Mouse (Mus musculus) CD4-positive, CD25-positive, alpha-beta regulatory T cell, adult 4 months (primary cell): Measurements from ENCODE around the gene Lsm4. TPM values are rescaled to one million over a fixed set of nuclear protein-coding genes. Genes with fewer than 3 reads are reported as not detected.

Experiments used
- ATAC-seq: one replicate; pipeline ENCODE4 v1.8.0; 2017
- polyA plus RNA-seq, 2 experiments: library from polyadenylated mRNA; unstranded; fragments of 100-300 nt; shearing (Covaris generic); gene quantifications; one replicate each; pipeline ENCODE4 v1.2.1; 2017

The Lsm4 gene
- 10 to 100 TPM; 86.8 to 94.5 TPM for polyA plus RNA-seq

DNA sequence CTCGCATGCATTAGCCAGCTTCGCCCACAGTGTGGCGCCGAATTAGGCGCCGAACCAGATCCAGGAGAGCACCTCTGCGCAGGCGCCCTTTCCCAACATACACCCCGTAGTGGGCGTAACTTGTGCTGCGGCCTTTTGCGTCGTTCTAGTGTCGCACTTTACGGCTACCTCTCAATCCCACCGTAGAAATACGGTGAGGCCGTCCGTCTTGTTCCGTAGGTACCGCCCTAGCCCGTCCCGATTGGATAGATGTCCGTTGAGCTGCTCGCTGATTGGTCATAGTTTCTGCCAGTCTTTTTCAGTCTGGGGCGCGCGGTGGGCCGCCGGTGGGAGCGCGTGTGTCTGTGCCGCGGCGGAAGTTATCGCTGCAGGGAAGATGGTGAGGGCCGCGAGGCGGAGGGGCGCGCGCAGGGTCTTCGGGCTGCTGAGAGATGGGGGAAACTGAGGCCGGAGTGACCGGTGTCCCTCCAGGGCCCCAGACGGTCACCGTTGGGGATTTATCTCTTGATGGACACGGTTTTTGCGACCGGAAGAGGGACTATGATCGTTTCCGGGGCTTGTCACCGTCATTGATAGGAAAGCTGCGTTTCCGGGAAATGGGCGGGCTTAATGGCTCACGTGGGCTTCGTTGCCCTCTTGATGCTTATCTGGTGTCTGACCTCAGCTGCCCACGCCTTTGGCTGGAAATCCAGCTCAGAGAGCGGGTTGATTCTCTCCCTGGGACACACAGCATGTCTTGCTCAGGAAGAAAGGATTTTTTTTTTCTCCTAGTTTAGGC, at the start of gene Lsm4:
TSS of gene Lsm4 (plus strand) at position 170 of the 778 bp plus-strand sequence.
- peak; percentile 90 for ATAC-seq

DNA sequence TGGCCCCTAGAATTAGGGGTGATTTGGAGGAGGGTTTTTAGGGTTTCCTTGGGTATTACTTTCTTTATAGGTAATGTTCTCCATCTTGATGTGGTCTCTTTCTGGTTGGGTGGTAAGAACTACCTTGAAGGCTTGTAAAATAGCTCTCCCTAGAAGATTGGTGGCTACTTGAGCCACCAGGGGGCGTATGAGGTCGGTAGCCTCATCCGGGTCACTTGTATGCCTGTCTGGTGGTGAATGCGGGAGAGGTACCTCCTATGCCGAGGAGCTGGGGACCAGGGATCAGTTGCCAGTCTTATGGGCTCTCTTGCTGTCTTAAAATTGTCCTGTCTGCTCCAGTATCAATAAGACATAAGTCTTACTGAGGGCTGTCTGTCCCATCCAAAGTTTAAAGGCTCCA, 47.9 kb upstream of the Lsm4 start:
- ATAC-seq, result peak; percentile 25

DNA sequence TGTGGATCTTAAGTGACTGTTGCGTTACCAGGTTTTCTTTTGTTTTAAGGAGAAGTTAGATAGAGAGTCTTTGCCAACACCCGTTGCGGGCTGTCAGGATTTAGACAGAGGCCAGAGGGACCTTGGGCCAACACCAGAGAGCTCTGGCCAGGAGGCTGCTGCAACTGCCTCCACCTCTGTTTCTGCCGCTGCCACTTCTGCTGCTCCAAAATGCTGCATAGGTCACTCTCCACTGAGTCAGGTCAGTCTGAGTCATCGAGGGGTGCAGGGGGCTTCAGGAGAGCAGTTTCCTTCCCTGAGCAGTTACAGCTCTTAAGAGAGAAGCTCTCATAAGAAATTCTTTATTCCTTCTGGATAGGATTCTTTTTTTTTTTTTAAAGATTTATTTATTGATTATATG, 46.0 kb upstream of the Lsm4 start:
- ATAC-seq, result no peak

DNA sequence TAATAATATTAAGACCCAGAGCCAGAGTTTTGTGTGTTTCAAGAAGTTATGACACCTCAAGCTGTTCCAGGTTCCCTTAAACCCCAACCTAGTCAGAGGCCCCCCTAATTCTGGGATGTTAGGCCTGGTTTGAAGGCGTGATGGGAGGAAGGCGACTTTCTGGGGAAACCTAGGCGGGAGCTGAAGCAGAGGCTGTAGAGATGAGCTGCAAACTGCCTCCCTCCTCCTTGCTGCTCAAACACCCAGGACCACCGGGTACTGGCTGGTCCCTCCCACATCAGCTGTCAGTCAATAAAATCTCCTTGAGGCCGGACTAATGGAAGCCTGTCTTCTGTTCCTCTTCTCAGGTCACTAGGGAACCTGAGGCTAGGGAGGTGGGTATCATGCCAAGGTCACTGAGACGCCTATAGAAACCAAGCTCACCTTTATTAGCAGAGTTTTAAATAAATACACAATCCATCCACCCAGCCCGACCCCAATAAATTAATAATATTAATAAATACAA, 44.0 kb upstream of the Lsm4 start:
- ATAC-seq, result no peak

DNA sequence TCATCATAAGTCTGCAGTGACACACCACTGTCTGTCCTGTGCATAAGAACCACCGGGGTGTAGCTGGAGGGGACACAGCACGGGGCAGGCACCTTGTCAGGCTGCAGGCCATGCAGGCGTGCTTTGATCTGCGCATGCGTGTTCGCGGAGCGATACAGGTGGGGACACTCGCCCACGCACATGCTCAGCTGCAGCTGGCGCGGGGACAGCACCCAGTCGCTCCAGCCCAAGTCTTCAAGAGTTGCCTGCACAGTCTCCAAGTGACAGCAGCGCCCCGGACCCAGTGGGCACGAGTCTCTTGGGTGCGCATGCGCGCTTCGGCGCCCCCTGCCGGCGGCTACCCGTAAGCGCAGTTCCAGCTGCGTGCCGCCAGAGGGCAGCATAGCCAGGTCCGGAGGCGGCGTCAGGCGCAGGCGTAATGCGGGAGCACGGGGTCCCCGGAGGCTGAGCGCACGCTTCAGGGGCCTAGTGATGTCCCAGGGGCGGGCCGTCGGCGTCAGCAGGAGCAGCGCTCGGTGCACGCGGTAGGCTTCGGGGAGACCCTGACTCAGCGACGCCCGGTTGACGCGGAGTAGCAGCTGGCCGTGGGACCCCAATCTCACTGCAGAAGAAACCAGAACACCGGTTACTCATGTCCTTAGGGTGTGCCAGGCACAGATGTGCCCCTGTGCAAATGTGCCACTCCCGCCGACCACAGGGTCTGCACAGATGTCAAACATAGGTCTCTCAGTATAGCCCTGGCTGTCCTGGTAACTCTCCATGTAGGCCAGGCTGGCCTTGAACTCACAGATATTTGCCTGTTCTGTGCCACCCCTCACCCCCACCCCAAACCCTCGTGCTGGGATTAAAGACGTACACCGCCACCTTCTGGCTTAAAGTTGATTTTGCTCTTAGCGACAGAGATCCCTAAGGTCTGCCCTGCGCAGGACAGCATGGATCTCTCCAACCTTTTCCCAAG, 43.2 kb upstream of the Lsm4 start:
- ATAC-seq, result peak; percentile 83

DNA sequence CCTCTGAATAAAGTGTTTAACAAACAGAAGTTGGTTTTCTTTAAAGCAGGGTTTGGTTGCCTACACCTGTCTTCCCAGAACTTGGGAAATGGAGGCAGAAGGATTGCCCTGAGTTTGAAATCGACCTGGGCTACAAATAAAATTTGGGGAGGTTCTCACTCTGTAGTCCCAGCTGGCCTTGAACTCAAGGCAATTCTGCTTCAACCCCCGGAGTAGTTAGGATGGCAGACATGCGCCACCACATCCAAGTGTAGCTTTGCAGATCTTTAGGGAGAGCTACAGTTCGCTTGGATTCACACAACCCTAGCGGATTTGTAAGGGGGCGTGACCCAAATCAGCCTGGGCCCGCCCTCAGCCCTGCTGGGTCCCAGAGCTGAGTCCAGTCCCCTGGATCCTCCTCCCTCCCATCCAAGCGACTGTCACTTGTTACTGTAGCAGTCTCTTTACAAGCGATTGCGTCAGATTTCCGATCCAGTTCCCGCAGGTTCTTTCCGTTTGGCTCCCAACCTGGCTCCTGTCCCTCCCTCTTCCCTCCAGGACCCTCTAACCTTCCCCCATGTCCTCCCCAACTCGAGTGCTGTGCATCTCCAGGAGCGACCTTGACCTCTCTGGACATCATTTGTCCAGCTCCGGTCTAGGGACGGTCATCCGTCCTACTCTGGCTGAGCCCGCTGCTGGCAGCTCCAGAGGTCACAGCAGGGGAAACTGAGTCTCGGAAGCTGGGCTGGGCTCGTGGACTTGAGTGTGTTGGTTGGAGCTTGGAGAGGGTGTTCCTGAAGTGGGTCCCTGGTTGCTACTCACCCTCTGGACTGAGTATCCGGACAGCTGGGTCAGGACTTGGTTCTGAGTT, 42.3 kb upstream of the Lsm4 start:
- no peak for ATAC-seq

DNA sequence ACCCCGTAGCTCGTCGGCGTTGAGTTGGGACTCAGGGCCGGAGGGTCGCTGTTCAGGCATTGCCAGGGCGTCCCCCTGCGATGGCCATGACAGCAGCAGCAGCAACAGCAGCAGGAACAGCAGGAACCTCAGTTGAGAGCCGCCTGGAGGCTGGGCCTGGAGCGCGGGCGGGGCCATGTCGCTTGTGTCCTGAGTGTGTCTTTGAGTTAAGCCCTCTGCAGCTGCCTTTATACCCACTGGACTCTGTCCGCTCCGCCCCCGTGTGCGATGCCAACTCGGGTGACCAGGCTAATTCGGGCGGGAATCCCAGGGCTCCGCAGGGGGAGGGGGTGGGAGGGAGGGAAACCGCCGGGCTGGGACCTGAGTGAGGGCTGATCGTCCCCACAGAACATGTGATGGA, 41.6 kb upstream of the Lsm4 start:
- no peak for ATAC-seq

DNA sequence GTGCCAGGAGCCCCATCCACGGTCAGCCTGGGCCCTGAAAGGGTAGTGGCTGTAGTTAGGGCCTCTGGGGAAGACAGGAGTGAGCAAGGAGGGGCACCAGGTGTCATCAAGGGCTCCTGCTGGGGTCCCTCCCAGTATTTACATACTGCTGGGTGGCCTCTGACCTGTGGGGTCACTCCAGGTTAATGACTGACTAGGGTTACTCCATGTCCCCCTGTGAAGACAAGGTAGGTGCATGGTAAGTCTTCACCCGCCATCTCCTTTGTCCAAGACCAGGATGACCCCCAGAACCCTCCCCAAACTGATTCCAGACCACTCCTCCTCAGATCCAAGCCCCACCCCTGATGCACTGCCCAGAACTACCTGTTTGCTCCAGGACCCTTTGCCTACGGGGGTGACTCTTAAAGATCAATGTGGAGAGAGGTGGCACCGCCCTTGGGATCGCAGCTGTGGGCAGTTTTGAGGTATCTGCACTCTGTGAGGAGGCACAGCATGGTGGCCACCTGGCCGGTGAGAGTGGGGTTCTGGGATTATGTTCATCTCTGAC, 40.6 kb upstream of the Lsm4 start, which contains the start of gene Gdf15:
TSS of gene Gdf15 (minus strand) at position 111 of the 547 bp plus-strand sequence.
- ATAC-seq, result no peak

DNA sequence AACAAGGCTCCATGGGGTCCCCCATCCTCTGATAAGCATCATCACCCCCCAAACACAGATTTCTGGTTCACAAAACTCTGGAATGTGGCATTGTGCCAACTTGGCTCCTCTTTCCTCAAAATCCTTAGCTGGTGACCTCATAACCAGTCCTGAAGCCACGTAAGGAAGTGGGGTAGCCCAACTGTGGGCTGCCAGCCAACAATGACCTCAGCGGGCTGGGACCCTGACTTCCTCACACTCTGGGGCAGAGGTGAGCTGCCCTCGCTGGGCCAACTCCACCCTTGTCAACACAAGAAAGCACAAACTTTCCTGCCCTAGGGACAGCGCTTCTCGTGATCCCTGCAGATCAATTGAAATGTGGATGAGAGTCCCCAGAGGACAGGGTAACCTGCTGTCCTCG, 39.0 kb upstream of the Lsm4 start:
- no peak for ATAC-seq

DNA sequence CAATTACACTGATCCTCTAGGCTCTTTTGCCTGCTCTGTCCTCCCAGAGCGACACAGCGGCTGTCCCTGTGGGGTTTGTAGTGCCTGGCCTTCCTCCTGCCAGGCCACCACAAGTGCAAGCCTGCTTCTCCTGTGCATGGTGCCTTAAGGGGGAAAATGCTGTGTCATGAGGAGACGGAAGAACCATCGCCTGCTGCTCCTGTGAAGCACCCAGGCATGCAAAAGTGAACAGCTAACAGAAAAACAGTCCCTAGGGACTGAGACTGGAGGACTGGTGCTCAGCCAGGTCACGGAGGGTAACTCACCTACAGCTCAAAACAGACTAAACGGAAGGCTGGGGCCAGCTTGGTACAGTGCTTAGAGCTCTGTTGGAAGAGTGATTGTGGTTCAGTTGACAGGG, 37.5 kb upstream of the Lsm4 start:
- no peak for ATAC-seq

DNA sequence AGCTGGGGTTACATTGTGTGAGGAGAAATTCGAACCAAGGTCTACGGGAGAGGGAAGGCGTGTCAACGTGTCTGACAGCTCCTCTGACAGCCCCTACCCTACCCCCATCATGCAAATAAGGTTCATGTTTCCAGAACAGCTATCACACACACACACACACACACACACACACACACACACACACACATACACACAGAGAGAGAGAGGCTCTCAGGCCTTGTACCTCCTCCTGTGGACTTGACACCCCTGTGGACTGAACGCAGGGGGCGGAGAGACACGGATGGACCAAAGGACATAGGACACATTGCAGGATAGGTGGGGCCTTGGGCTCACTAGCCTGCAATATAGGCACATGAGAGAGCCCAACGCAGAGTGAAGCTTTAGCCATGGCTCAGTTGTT, 36.2 kb upstream of the Lsm4 start:
- no peak for ATAC-seq

DNA sequence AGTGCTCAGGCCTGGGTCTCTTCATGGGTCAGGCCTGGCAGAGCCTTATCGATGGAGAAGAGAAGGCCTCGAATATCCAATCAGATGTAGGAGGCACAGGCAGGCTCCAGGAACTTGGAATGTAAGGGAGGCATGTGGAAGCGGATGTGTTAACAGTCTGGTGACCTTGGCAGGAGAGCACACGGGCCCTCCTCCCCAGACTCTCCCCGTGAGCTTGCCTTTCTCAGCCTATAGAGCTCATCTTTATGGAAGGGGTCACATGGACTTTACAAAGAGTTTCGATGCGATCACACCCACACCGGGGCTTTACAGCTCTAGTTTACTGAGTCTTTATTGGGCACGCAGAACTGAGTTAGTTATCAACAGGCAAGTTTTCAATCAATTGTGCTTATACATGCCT, 34.3 kb upstream of the Lsm4 start:
- no peak for ATAC-seq

DNA sequence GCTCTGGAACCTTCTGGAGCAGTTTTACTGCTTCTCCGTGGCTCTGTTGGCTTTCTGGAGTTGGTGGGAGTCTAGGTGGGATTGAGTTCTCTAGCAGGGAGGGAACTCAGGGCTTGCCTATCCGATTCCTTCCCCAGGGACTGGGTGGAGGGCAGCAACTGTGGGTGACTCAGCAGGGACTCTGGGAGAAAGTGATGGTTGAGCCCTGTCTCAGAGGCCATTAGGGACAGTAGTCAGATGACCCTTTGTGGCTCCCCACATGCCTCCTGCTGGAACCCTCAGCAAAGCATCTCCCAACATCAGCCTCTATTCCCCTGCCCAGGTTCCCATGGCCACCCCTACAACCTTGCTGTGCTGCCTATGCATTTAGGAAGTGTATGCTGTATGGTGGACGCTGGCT, 30.0 kb upstream of the Lsm4 start:
- no peak for ATAC-seq

DNA sequence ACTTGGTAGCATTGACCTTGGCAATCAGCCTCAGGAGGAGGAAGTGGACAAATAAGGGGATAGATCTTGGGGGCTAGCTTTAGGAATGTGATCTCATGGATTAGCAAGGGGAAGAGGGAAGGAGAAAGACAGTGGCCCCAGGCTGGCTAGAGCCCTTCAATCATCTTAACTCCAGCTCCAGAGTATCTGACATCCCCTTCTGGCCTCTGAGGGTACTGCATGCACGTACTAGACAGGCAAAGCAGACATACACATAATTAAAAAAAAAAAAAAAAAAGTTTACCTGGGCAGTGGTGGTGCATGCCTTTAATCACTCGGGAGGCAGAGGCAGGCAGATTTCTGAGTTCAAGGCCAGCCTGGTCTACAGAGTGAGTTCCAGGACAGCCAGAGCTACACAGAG, 29.0 kb upstream of the Lsm4 start:
- no peak for ATAC-seq

DNA sequence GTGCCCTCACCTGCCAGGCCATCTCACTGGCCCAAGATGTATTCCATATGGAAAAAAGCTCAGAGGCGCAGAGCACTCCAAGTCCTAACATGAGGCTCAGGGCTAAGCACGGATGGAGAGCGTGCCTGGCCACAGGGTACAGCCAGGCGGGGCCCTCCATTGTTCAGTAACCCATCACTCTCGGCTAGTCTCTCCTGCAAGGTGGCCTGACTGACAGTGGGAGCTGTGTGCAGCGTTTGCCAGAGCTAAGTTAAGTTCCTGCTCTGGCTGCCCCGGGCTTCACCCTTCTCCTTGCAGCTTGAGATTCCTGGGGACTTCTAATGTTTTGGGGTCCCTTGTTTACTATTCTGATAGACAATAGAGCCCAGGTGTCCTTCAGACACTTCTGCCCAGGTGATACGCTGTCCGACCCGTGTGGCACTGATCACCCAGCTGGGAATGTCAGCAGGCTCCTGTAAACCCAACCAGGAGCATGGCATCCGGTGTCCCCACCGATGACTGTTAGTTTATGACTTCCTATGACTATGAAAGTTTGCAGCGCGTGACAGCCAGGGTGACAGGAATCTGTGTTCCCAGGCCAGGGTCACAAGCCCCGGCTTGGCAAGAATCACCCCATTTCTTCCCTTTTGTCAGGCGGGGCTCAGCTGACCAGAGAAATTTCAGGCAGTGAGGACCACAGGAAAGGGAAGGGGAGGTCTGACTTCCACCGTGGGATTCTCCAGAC, 27.4 kb upstream of the Lsm4 start:
- no peak for ATAC-seq

DNA sequence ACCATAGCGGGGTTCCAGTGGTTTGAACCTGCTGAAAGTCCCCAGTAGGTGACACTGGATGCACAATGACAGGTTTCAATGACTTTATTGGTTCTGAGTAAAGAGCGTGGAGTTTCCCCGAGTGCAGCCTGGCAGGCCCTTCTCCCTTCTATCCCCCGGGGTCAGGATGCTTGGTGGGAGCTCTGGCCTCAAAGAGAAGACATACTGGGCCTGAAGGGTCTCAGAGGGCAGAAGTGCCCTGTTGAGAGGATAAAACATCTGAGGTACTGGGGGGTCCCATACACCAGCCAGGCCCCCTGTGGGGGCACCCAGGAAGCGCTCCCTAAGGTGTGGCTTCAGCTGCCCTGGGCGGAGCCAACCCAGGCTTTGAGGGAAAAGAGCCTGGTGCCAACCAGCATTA, 26.7 kb upstream of the Lsm4 start:
- ATAC-seq, result no peak

DNA sequence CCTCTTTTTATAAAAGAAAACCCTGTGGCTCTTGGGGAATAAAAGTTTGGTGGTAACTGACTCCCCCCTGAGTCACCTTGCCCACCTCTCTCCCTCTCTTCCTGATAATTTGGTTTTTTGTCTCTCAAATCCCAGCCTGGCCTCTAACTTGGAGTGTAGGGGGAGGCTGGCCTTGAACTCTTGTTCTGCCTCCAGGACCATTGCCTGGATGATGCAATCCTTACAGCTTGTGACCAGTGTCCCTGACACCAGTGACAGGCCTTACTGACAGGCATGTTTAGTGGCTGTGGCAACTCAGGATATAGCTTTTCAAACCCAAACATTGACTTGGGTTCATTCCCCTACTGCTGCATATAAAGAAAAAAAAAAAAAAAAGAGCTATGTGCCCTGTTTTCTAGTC, 26.3 kb upstream of the Lsm4 start:
- ATAC-seq, result no peak

DNA sequence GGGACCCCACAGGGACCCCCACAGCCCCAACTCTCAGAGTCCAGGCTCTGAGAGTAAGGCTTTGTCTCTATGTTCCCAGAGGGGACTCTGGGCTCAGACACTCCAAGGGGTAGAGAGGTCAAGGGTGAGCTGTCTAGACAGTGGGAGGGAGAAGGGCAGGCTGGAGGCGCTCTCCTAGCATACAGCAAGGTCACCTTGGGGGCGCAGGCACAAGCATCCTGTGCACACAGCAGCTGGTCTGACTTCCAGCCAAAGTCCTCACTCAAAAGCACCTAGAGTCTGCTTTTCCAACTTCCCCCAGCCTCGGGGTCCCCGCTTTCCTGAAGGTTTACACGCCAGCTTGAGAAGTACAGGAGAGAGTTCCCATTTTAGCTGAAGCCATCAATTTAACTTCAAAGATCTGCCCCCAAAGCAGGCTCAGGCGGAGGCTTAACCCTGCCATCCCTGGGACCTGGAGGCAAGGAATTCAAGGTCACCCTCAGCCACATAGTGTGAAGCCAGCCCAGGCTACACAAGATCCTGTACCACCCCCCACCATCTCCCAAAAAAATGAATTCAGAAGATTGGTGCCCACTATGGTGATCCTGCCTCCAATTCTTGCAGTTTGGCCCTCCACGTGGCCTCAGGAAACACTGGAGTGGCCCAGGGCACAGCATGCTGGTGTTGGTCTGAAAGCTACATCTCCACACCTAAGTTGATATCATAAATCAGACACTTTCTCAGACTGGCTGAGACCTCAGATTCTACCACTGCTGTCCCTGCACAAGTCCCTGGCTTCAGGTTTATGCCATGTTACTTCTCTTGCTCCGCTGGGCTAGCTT, 25.5 kb upstream of the Lsm4 start:
- ATAC-seq, result no peak

DNA sequence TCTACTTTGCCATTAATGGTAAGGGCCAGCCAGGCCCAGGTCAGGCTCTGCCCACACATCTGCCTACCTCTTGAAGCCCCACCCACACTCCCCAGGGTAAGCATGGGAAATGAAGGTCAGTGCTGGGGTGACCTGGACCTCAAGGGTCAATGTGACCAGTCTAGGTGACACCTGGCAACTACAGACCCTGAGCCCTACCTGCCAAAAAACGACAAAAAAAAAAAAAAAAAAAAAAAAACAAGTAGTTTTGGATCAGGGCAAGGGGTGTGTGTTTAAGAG, 24.9 kb upstream of the Lsm4 start:
- no peak for ATAC-seq

DNA sequence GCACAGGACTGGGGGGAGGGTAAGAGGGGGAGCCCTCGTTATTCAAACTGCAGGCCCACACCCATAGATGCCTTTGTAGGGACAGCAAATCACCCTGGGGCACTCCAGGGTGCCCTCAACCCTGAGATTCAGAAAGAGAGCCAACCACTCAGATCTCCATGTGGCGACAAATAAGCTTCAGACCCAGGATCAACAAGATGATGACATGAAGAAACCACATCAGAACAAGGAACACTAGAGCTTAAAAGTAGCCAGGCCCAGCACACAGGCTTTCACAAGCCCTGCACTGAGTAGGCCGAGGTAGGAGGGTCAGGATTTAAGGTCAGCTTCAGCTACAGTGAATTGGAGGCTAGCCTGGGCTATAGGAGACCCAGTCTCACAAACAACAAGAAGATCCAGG, 24.1 kb upstream of the Lsm4 start:
- ATAC-seq, result no peak

DNA sequence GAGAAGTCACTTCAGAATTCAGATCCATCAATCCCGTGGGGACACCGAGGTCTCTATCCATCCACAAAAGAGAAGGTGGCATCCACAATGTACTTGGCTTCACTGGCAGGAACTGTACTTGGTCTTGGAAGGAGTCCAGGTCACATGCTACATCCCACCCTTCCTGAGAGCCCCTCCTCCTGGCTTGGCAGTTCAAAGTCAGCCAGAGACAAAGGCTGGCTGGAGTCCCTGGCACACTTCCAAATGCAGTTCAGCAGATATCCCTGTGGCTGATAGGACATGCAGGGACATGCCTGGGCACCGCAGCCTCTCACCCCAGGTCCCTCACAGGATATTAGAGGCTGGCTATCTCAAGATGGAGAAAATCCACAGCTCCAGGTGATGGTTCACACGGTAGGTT, 23.7 kb upstream of the Lsm4 start:
- no peak for ATAC-seq
